Comparison of ENCODE assay signal across 19 mouse cellular contexts in genomic region chr1:33574459-33574858, GRCm38 (mm10).
DNase-seq lines count a peak whose midpoint lies in the region; ATAC-seq lines count a peak whose summit lies in the region.
"Had no signal": no experiment of that assay in that cellular context is flagged by ENCODE, and none has a peak within 500 bp of the region (broad histone marks: within the 10 kb centered on the region; RNA-seq: fewer than 3 reads in every experiment).

No protein-coding gene starts in this region.

- H3K4me3 ChIP-seq in liver, embryonic 12.5 days, result peak overlapping the region; percentile 12
- H3K4me3 ChIP-seq: gastrocnemius, adult 2 months; heart, embryonic 15.5 days; kidney, embryonic 15.5 days; limb, embryonic 12.5 days; lung, embryonic 15.5 days; neural tube, embryonic 12.5 days had no signal

- H3K4me1 ChIP-seq in liver, embryonic 12.5 days, result peaks cover 57% of the 10 kb centered on the region
- H3K4me1 ChIP-seq: heart, embryonic 15.5 days; kidney, embryonic 15.5 days; limb, embryonic 12.5 days; lung, embryonic 15.5 days; neural tube, embryonic 12.5 days had no signal

- no peaks in the 10 kb centered on the region for H3K27me3 ChIP-seq in liver, embryonic 12.5 days (replicated peaks)
- H3K27me3 ChIP-seq: heart, embryonic 15.5 days; kidney, embryonic 15.5 days; limb, embryonic 12.5 days; lung, embryonic 15.5 days; neural tube, embryonic 12.5 days had no signal

- WGBS in liver, embryonic 12.5 days (ENCODE audit: insufficient replicate concordance), result 28% methylated on average over 6 of the region's 6 CpGs

- peak overlapping the region; percentile 87 for H3K27ac ChIP-seq in liver, embryonic 12.5 days
- H3K27ac ChIP-seq: gastrocnemius, adult 2 months; heart, embryonic 15.5 days; kidney, embryonic 15.5 days; limb, embryonic 12.5 days; lung, embryonic 15.5 days; neural tube, embryonic 12.5 days had no signal

- no peaks in the 10 kb centered on the region for H3K36me3 ChIP-seq in liver, embryonic 12.5 days
- H3K36me3 ChIP-seq: heart, embryonic 15.5 days; kidney, embryonic 15.5 days; limb, embryonic 12.5 days; lung, embryonic 15.5 days; neural tube, embryonic 12.5 days had no signal

- peak; percentile 56; the same call in 1 of the 2 replicates for ATAC-seq in common myeloid progenitor, adult 5-6 weeks (replicated peaks; ENCODE audit: low read depth, poor library complexity, severe bottlenecking)
- ATAC-seq in liver, embryonic 12.5 days, result peak; percentile 99
- ATAC-seq in megakaryocyte-erythroid progenitor cell, adult 5-6 weeks (replicated peaks; ENCODE audit: low FRiP score, low TSS enrichment, poor library complexity, severe bottlenecking), result peak; percentile 99
- ATAC-seq: forebrain, postnatal 0 days had no signal

- peak overlapping the region; percentile 62 for H3K4me2 ChIP-seq in liver, embryonic 12.5 days
- H3K4me2 ChIP-seq: heart, embryonic 15.5 days; kidney, embryonic 15.5 days; limb, embryonic 12.5 days; lung, embryonic 15.5 days; neural tube, embryonic 12.5 days had no signal

- peak overlapping the region; percentile 36; the same call in 1 of the 2 replicates for H3K9ac ChIP-seq in liver, embryonic 12.5 days
- H3K9ac ChIP-seq: forebrain, postnatal 0 days; heart, embryonic 15.5 days; kidney, embryonic 15.5 days; limb, embryonic 12.5 days; lung, embryonic 15.5 days; neural tube, embryonic 12.5 days had no signal

- H3K9me3 ChIP-seq in liver, embryonic 12.5 days (replicated peaks), result no peaks in the 10 kb centered on the region
- H3K9me3 ChIP-seq: heart, embryonic 15.5 days; kidney, embryonic 15.5 days; limb, embryonic 12.5 days; lung, embryonic 15.5 days; neural tube, embryonic 12.5 days had no signal

- DNase-seq in MEL-GATA-1-ER (ENCODE audit: extremely low read depth, low read depth), result peak; percentile 95
- DNase-seq in MN1 (ENCODE audit: low spot score), result no peak
- DNase-seq in lung, postnatal 10 days, result no peak
- no peak for DNase-seq in gastrocnemius, postnatal 14 days
- no peak for DNase-seq in layer of hippocampus, postnatal 36 days
- DNase-seq: cerebellum, adult 11-12 months; forebrain, postnatal 0 days; gastrocnemius, adult 2 months; heart, adult 18-20 months; right cerebral cortex, postnatal 14 days; thymus, postnatal 36 days had no signal

- intact Hi-C loops in gastrocnemius, postnatal 14 days (cut with DNase I; ENCODE audit: low total_unique reads), result no loop called here
